Mouse (Mus musculus) gonadal fat pad, adult 2 months (tissue): ENCODE data around the gene Ighmbp2. TPM values are rescaled to one million over a fixed set of nuclear protein-coding genes. Genes with fewer than 3 reads are reported as not detected.

Experiments
- DNase-seq: peaks from one replicate; pipeline ENCODE4 v3.0.0-alpha.2; 2012; ENCODE audit warnings: low read depth
- polyA plus RNA-seq: library from polyadenylated mRNA; depleted of rRNA; stranded (reverse); fragments of >200 nt; gene quantifications from 2 replicates; pipeline ENCODE4 v1.2.3, GENCODE M21; 2012; rRNA removed

Gene Ighmbp2
- 6.2 and 7.4 TPM in 2 replicates for polyA plus RNA-seq

- peak; percentile 45 for DNase-seq
Observed at GRCm38 (mm10) chr19:3282572-3283467, at the start of gene Ighmbp2, which contains the start of gene Mrpl21. Gene Ighmbp2, minus strand, starts transcription at chr19:3283017. Gene Mrpl21, plus strand, starts transcription at chr19:3282901.

GRCm38 (mm10) chr19:3326479-3327047, 43.7 kb upstream of the Ighmbp2 start:
- DNase-seq = no peak

- no peak for DNase-seq
Observed at GRCm38 (mm10) chr19:3325771-3326478, 43.1 kb upstream of the Ighmbp2 start.

GRCm38 (mm10) chr19:3324931-3325711, 42.3 kb upstream of the Ighmbp2 start:
- no peak for DNase-seq

- no peak for DNase-seq
Observed at GRCm38 (mm10) chr19:3324271-3324811, 41.5 kb upstream of the Ighmbp2 start.

GRCm38 (mm10) chr19:3323753-3324270, 41.0 kb upstream of the Ighmbp2 start:
- DNase-seq = no peak

GRCm38 (mm10) chr19:3323201-3323621, 40.4 kb upstream of the Ighmbp2 start:
- no peak for DNase-seq

- no peak for DNase-seq
Observed at GRCm38 (mm10) chr19:3322261-3322969, 39.6 kb upstream of the Ighmbp2 start, which contains the start of gene Cpt1a. Gene Cpt1a, plus strand, starts transcription at chr19:3322334.

GRCm38 (mm10) chr19:3321617-3322016, 38.8 kb upstream of the Ighmbp2 start:
- DNase-seq = no peak

- no peak for DNase-seq
Observed at GRCm38 (mm10) chr19:3320801-3321200, 38.0 kb upstream of the Ighmbp2 start.

- DNase-seq = no peak
Observed at GRCm38 (mm10) chr19:3320086-3320485, 37.3 kb upstream of the Ighmbp2 start.

GRCm38 (mm10) chr19:3319341-3319740, 36.5 kb upstream of the Ighmbp2 start:
- DNase-seq = no peak

GRCm38 (mm10) chr19:3307175-3307949, 24.5 kb upstream of the Ighmbp2 start:
- DNase-seq = no peak

GRCm38 (mm10) chr19:3304017-3304416, 21.2 kb upstream of the Ighmbp2 start:
- DNase-seq = no peak

- DNase-seq = no peak
Observed at GRCm38 (mm10) chr19:3297775-3298174, 15.0 kb upstream of the Ighmbp2 start.

GRCm38 (mm10) chr19:3297034-3297433, 14.2 kb upstream of the Ighmbp2 start:
- DNase-seq = no peak

GRCm38 (mm10) chr19:3295245-3295644, 12.4 kb upstream of the Ighmbp2 start:
- DNase-seq = no peak

GRCm38 (mm10) chr19:3292993-3293392, 10.2 kb upstream of the Ighmbp2 start:
- no peak for DNase-seq

GRCm38 (mm10) chr19:3292028-3292427, 9.2 kb upstream of the Ighmbp2 start:
- DNase-seq = no peak
